Mouse (Mus musculus) hindbrain, embryonic 13.5 days (tissue): ENCODE measurements around the gene Plscr2. TPM values are rescaled to one million over a fixed set of nuclear protein-coding genes. Genes with fewer than 3 reads are reported as not detected.

ENCODE experiments used
- ATAC-seq: fragments of 200-750 bp; cut with Nextera tagmentation; 2 replicates; pipeline ENCODE4 v1.8.0; 2017; ENCODE audit warnings: moderate TSS enrichment; ENCODE audit not compliant: low FRiP score
- H3K27ac ChIP-seq: fragments of 300-500 bp; sonication (generic); 2 replicates; pipeline ENCODE4 v1.5.1; 2015; ENCODE audit warnings: inconsistent platforms, mild to moderate bottlenecking, moderate library complexity
- H3K27me3 ChIP-seq: fragments of 300-500 bp; sonication (generic); 2 replicates; pipeline ENCODE4 v1.6.1; 2015; ENCODE audit warnings: mild to moderate bottlenecking, inconsistent platforms
- H3K36me3 ChIP-seq: fragments of 300-500 bp; sonication (generic); 2 replicates; pipeline ENCODE4 v1.6.1; 2015; ENCODE audit warnings: mild to moderate bottlenecking, inconsistent platforms
- H3K4me1 ChIP-seq: fragments of 300-500 bp; sonication (generic); replicated peaks from 2 replicates; pipeline ENCODE4 v1.6.1; 2015; ENCODE audit warnings: inconsistent platforms
- H3K4me2 ChIP-seq: fragments of 300-500 bp; sonication (generic); 2 replicates; pipeline ENCODE4 v1.6.1; 2015; ENCODE audit warnings: inconsistent platforms, mild to moderate bottlenecking, moderate library complexity
- H3K4me3 ChIP-seq: fragments of 300-500 bp; sonication (generic); 2 replicates; pipeline ENCODE4 v1.5.1; 2015; ENCODE audit warnings: mild to moderate bottlenecking, inconsistent platforms
- H3K9ac ChIP-seq: fragments of 300-500 bp; sonication (generic); 2 replicates; pipeline ENCODE4 v1.6.1; 2015; ENCODE audit warnings: mild to moderate bottlenecking, inconsistent platforms
- H3K9me3 ChIP-seq: fragments of 300-500 bp; sonication (generic); 2 replicates; pipeline ENCODE4 v1.6.1; 2016; ENCODE audit warnings: inconsistent platforms
- WGBS: fragments of 180-500 bp; shearing (Covaris S2); methylation state at CpG from one replicate; pipeline ENCODE4 v1.1.7; 2015; 5-methylcytosine and 5-hydroxymethylcytosine counted together
- polyA plus RNA-seq: library from polyadenylated mRNA; unstranded; fragments of >200 nt; fragmentation: Nextera tagmentation; extraction: Ambion mirVana; gene quantifications from 2 replicates; pipeline ENCODE4 v1.2.1, GENCODE M21; 2015

Gene Plscr2
- polyA plus RNA-seq, 1 experiment from 2014 or later = 0.69 TPM

GRCm38 (mm10) chr9:92253585-92254321, 21.6 kb upstream of the Plscr2 start:
- H3K27ac ChIP-seq = no peak overlapping the region
- H3K4me3 ChIP-seq = no peak overlapping the region
- H3K4me1 ChIP-seq = peaks cover 16% of the 10 kb centered on the region
- ATAC-seq = no peak
- no peak overlapping the region for H3K4me2 ChIP-seq
- H3K9ac ChIP-seq = no peak overlapping the region
- WGBS = 96% methylated on average over 10 of the region's 10 CpGs
- H3K27me3 ChIP-seq = no peaks in the 10 kb centered on the region
- no peaks in the 10 kb centered on the region for H3K9me3 ChIP-seq
- no peaks in the 10 kb centered on the region for H3K36me3 ChIP-seq

DNA sequence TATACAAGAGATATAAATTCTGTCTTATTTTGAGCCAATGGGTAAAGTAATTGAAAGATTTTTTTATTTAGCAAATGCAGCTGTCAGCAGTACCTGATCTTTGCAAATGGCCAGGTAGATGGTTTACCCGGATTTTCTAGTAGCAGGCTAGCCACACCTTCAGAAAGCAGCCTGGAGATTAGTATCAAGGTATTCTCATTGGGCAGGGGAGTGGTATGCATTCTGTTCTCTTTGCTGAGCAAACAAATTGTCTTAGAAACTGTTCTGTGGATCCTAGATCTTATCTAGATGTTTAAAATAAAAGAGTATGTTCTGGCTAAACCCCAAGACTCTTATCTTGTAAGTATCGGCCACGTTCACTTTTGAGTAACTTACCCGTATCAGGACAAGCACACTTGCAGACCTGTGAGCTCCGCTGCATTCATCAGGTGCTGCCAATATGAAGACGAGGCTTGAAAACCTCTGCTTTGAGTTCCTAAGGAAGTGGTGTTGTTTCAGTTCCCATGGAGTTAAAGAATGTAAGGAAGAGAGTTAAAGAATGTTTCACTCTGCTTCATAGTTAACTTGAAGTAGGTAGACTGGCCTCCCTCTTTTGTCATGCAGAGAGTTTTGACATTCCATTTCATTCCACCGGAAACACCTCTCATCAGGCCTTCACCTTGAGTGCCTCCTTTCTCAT, 14.8 kb upstream of the Plscr2 start:
- Histone ChIP-seq H3K9ac (no peak overlapping the region), H3K36me3 (0 out of 2 replicates have a peak, but pooled peaks cover 3% of the 10 kb centered on the region), H3K27ac (no peak overlapping the region), H3K27me3 (no peaks in the 10 kb centered on the region), H3K4me3 (no peak overlapping the region), H3K4me2 (no peak overlapping the region), H3K4me1 (no peaks in the 10 kb centered on the region), H3K9me3 (no peaks in the 10 kb centered on the region)
- whole genome bisulfite sequencing = 88% methylated on average over 7 of the region's 7 CpGs
- no peak for ATAC-seq

GRCm38 (mm10) chr9:92265719-92266118, 9.7 kb upstream of the Plscr2 start:
- no peaks in the 10 kb centered on the region for H3K9me3 ChIP-seq
- WGBS = 83% methylated on average over 4 of the region's 4 CpGs
- H3K4me1 ChIP-seq = no peaks in the 10 kb centered on the region
- H3K27ac ChIP-seq = no peak overlapping the region
- H3K4me3 ChIP-seq = no peak overlapping the region
- no peak overlapping the region for H3K4me2 ChIP-seq
- peaks cover 8% of the 10 kb centered on the region; the same call in 1 of the 2 replicates for H3K36me3 ChIP-seq
- no peak overlapping the region for H3K9ac ChIP-seq
- no peak for ATAC-seq
- no peaks in the 10 kb centered on the region for H3K27me3 ChIP-seq

DNA sequence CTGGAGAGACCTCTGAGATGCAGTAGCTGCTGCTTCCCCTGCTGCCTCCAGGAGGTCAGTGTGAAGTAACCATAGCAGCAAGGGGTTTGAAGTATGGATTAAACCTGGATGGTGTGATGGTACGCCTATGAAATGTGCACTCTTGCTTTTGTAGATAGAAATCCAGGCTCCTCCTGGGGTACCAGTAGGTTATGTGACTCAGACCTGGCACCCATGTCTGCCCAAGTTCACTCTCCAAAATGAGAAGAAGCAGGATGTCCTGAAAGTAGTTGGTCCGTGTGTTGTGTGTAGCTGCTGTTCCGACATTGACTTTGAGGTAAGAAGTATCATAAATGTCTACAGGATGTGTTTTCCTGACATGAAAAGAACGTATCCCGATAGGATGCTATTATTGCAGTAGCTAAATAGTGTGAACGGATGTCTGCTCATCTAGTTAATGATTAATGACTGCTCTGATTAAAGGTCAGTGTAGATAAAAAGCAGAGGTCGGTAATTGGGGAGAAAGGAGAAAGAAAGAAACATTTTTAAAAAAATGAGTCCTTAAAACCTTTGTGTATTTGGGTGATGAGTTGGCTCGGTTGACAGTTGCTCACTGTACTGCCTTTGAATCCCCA, 8.7 kb upstream of the Plscr2 start:
- H3K9me3 ChIP-seq = no peaks in the 10 kb centered on the region
- peaks cover 10% of the 10 kb centered on the region; the same call in 1 of the 2 replicates for H3K36me3 ChIP-seq
- no peaks in the 10 kb centered on the region for H3K27me3 ChIP-seq
- WGBS = 69% methylated on average over 8 of the region's 8 CpGs
- H3K27ac ChIP-seq = no peak overlapping the region
- H3K4me1 ChIP-seq = no peaks in the 10 kb centered on the region
- no peak for ATAC-seq
- no peak overlapping the region for H3K9ac ChIP-seq
- no peak overlapping the region for H3K4me3 ChIP-seq
- no peak overlapping the region for H3K4me2 ChIP-seq

DNA sequence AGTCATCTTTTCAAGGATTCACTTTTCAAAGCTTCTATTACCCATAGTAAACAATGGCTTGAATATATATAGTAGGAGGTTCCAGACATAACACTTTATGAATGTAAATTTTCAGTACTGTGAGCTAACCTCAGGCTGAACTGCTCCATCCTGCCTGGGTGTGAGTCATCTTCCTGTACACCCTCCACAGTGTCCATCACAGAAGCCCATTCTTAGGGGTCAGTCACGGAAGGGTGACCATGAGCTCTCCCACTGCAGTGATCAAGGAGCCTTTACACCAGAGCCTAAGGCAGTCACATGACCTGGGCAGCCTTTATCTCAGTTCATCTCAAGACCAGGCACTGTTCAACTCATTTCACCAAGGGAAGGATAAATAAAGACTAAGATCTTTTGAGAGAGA, 7.7 kb upstream of the Plscr2 start:
- Histone ChIP-seq H3K9ac (no peak overlapping the region), H3K4me1 (no peaks in the 10 kb centered on the region), H3K27me3 (no peaks in the 10 kb centered on the region), H3K4me3 (no peak overlapping the region), H3K27ac (no peak overlapping the region), H3K9me3 (no peaks in the 10 kb centered on the region), H3K36me3 (peaks cover 10% of the 10 kb centered on the region; the same call in 1 of the 2 replicates), H3K4me2 (no peak overlapping the region)
- ATAC-seq = no peak
- whole genome bisulfite sequencing = 82% methylated on average over 1 of the region's 1 CpGs

GRCm38 (mm10) chr9:92269829-92270404, 5.5 kb upstream of the Plscr2 start:
- peaks cover 10% of the 10 kb centered on the region; the same call in 1 of the 2 replicates for H3K36me3 ChIP-seq

GRCm38 (mm10) chr9:92270927-92271326, 4.5 kb upstream of the Plscr2 start:
- no peaks in the 10 kb centered on the region for H3K9me3 ChIP-seq
- peaks cover 10% of the 10 kb centered on the region; the same call in 1 of the 2 replicates for H3K36me3 ChIP-seq
- H3K4me3 ChIP-seq = no peak overlapping the region
- H3K27ac ChIP-seq = no peak overlapping the region
- H3K27me3 ChIP-seq = no peaks in the 10 kb centered on the region
- WGBS = 52% methylated on average over 4 of the region's 4 CpGs
- no peak for ATAC-seq
- H3K4me1 ChIP-seq = peaks cover 5% of the 10 kb centered on the region; the same call in 1 of the 2 replicates
- H3K9ac ChIP-seq = no peak overlapping the region
- no peak overlapping the region for H3K4me2 ChIP-seq

More at GRCm38 (mm10) chr9:92269829-92270404, 5.5 kb upstream of the Plscr2 start:
- WGBS = 98% methylated on average over 5 of the region's 5 CpGs
- Histone ChIP-seq H3K4me1 (no peaks in the 10 kb centered on the region), H3K9ac (no peak overlapping the region), H3K4me2 (no peak overlapping the region), H3K27ac (no peak overlapping the region), H3K27me3 (no peaks in the 10 kb centered on the region), H3K4me3 (no peak overlapping the region), H3K9me3 (no peaks in the 10 kb centered on the region)
- no peak for ATAC-seq

DNA sequence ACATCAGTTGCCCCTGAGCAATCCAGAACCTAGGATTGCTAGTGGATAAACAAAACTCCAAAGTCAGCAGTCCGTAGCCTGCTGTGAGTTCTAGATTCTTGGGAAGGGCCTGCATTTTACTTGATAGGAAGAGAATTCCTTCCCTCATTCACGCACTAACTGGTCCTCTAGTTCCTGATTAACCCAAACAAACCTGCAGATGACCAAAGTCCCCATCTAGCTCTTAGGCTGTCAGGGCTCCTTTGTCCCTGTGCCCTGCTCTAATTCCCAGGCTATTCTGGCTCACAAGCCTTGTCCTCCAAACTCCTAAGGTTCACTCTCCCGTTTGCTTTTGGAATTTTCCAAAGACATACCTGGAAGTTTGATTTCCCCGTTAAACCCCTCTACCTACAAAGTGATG, 2.8 kb upstream of the Plscr2 start:
- no peak for ATAC-seq
- peaks cover 6% of the 10 kb centered on the region; the same call in 1 of the 2 replicates for H3K4me1 ChIP-seq

GRCm38 (mm10) chr9:92273271-92273670, 2.1 kb upstream of the Plscr2 start:
- 88% methylated on average over 2 of the region's 2 CpGs for WGBS
- Histone ChIP-seq H3K9me3 (no peaks in the 10 kb centered on the region), H3K36me3 (peaks cover 10% of the 10 kb centered on the region; the same call in 1 of the 2 replicates), H3K27ac (no peak overlapping the region), H3K4me3 (no peak overlapping the region), H3K4me2 (no peak overlapping the region), H3K9ac (no peak overlapping the region), H3K27me3 (no peaks in the 10 kb centered on the region), H3K4me1 (peaks cover 6% of the 10 kb centered on the region; the same call in 1 of the 2 replicates)
- ATAC-seq = no peak

More for the DNA sequence above, 2.8 kb upstream of the Plscr2 start:
- no peak overlapping the region for H3K4me3 ChIP-seq
- no peak overlapping the region for H3K4me2 ChIP-seq
- H3K9ac ChIP-seq = no peak overlapping the region
- no peak overlapping the region for H3K27ac ChIP-seq
- peaks cover 10% of the 10 kb centered on the region; the same call in 1 of the 2 replicates for H3K36me3 ChIP-seq
- 89% methylated on average over 4 of the region's 4 CpGs for WGBS
- no peaks in the 10 kb centered on the region for H3K27me3 ChIP-seq
- H3K9me3 ChIP-seq = no peaks in the 10 kb centered on the region

DNA sequence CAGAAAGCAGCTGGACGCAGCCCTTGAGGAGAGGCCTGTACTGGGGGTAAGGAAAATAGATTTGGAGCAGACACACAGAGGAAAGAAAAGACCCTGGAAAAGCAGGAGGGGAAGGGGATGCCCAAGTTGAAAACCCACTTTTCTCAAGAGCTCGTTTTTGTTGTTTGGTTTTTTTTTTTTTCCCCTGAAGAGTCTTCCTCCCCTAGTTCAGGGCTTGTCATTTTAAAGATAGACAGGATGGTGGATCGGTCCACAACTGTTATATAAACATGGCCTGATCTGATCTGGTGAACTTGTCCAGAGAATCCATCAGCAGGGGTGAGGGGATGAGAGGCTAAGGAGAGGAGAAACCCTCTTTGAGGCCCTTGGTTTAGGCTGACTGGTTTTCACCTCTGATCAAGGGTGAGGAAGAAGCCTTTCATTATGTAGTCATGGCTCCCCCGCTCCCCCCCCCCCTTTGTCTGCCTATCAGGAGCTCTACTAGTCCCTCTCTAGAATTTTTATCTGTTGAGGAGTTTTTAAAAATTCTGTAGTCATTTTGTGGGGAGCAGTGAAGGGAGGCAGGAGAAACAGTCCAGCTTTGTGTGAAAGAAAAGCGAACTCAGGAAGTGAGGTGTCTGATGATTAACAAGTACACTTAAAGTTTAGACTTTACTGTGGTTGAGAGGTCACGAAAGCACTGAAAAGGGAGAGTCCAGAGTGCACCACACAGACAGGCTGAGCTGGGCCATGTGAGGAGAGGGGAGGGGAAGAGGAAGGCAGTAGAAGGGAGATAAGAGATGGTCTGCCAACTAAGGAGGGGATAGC, 1.2 kb upstream of the Plscr2 start:
- H3K27ac ChIP-seq = no peak overlapping the region
- no peak overlapping the region for H3K4me3 ChIP-seq
- no peak overlapping the region for H3K9ac ChIP-seq
- peaks cover 6% of the 10 kb centered on the region; the same call in 1 of the 2 replicates for H3K4me1 ChIP-seq
- no peaks in the 10 kb centered on the region for H3K9me3 ChIP-seq
- H3K36me3 ChIP-seq = peaks cover 10% of the 10 kb centered on the region; the same call in 1 of the 2 replicates
- no peak overlapping the region for H3K4me2 ChIP-seq
- H3K27me3 ChIP-seq = no peaks in the 10 kb centered on the region
- 82% methylated on average over 6 of the region's 6 CpGs for WGBS
- ATAC-seq = no peak

DNA sequence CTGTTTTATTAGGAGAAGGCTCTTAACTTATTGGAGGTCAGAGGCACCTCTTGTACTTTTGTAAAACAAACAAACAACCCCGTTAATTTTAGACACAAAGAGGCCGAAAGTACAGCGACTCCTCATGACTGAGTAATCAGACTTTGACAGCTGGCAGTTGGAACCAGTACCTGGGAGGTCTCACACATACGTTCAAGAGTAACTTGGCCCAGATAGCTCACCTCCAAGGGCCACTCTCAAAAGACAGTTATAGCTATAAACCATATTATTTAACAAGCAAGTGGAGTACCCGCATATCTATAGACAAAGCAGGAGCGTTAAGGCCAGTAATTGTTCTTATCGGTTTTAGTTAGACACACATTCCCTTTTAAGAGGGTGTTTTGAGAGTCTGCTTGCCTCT, 958 bp downstream of the Plscr2 start:
- Histone ChIP-seq H3K4me1 (peaks cover 6% of the 10 kb centered on the region; the same call in 1 of the 2 replicates), H3K9me3 (no peaks in the 10 kb centered on the region), H3K27me3 (no peaks in the 10 kb centered on the region), H3K4me3 (no peak overlapping the region), H3K4me2 (no peak overlapping the region), H3K27ac (no peak overlapping the region), H3K36me3 (no peaks in the 10 kb centered on the region), H3K9ac (no peak overlapping the region)
- no peak for ATAC-seq
- 82% methylated on average over 7 of the region's 7 CpGs for WGBS
